Mouse (Mus musculus) kidney, adult 11 months (tissue): ENCODE results near the gene Mfsd4b4.
"Not testable (repeated sequence)": the region's sequence is repeated elsewhere in the genome, so short reads cannot be mapped to it uniquely, and the experiment has no call there.

Source experiments
- DNase-seq: peaks from one replicate; pipeline ENCODE4 v3.0.0; 2022

The Mfsd4b4 gene

DNA sequence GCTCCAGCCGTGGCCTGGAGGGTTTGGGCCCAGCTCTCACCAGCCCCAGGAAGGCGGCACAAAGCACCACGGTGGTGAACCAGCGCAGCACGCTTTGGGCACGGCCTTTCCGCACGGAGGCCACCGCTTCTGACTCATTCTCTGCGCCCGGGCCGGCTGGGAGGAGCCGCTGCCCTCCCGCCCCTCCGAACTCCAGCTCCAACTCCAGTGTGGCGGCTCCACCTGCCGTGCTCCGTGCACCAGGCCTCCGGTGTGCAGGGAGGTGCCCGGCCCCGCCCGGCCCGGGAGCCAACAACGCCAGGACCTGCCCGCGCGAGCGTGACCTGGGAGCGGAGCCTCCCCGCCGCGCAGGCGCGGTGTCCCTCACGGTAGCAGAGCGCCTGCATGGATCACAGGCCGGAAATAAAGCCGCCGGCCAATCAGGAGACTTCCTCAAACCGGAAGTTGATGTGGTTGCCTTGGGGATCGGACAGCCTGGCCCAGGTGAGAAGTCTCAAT, at the start of gene Mfsd4b4:
TSS of gene Mfsd4b4 (minus strand) at position 365 of the 498 bp plus-strand sequence.
- peak; percentile 94 for DNase-seq

DNA sequence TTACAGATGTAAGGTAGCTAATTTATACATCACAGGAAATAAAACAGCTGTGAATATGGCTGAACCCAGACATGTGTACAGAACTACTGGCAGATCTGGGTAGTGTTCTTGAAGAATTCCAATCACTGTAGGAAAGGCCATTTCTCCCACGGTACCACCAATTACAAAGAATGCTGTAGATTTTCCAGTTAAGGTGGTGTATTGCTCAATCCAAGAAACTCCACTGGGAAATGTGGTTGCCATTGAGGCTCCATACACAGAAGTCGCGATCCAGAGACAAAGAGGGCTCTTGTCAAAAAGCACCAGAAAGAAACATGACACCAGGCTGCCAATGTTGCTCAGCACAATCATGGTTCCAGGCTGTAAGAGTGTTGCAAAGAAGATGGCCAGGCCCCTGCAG, 48.2 kb upstream of the Mfsd4b4 start:
- DNase-seq: not testable (repeated sequence)

DNA sequence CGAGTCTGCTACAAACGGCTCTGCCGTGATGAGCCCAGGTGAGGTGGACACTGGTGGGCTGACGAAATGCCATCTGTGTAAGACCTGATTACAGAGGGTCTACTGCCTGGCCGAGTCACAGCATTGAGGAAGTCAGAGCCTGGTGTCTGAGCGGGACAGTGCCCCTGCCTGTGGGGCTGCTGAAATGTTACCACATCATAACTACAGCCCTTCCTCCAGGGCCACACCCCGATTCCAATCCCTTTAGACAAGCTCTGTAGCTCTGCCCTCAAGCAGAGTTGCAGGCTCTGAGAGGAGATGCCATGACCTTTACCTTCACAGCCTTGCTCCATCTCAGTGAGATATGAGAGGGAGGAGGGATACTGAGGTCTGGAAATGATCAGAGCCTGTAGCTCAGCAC, 37.5 kb upstream of the Mfsd4b4 start:
- no peak for DNase-seq

DNA sequence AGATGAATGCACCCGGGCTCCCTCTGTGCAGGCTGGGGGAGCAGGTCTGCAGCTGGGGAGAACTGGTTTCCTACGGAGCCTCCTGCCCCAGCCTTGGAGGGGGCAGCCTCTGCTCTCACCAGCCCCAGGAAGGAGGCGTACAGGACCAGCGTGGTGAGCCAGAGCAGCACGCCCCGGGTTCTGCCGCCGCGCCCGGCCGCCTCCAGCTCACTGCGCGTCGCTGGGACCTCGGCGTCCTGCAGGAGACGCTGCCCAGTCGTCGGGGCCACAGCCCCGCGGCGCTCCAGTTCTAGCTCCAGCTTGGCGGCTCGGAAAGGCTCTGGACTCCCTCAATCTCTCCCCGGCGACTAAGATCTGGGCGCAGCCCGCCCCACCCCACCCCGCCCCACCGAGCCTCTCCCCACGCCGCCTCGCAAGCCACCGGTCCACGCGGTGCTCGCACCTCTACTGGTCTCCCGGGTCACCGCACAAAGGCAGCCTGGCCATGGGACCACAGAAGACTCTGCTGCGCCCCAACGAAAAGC, 27.6 kb upstream of the Mfsd4b4 start, which contains the start of gene Mfsd4b2:
TSS of gene Mfsd4b2 (minus strand) at position 308 of the 524 bp plus-strand sequence.
- DNase-seq: no peak

DNA sequence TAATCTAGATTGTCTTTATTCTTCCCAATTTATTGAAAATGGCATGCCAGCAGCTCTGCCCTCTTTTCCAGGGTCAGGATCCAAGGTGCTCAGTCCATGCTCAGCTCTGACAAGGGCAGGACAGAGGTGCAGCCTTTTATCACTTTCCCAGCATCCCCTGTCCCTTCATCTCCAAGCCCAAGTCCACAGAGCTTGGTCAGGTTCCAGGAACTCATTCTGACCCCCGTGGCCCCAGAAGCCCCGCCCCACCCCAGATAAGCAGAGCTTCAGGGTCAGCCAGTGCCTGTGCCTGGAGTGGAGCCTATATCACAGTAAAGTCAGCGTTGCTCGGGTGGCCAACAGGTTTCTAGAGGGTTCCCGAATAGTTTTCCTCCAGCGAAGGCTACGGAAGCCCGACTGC, 25.5 kb upstream of the Mfsd4b4 start:
- DNase-seq: not testable (repeated sequence)

DNA sequence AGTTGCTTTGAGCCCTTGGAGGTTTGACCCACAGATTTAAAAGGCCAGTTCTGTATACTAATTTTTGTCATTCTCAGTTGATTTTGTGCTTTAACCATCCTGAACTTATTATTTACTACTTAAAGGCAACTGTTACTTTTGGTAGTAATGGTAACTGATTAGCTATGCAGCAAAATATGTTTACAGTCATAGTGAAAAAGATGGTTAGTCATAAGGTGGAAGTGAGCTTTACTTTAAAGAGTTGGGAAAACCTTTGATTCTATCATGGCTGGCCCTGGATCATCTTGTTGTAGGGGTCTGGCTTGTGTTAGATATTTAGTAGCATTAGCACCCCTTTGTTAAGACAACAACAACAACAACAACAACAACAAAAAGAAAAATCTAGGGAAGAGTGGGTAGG, 13.6 kb upstream of the Mfsd4b4 start:
- DNase-seq: no peak

DNA sequence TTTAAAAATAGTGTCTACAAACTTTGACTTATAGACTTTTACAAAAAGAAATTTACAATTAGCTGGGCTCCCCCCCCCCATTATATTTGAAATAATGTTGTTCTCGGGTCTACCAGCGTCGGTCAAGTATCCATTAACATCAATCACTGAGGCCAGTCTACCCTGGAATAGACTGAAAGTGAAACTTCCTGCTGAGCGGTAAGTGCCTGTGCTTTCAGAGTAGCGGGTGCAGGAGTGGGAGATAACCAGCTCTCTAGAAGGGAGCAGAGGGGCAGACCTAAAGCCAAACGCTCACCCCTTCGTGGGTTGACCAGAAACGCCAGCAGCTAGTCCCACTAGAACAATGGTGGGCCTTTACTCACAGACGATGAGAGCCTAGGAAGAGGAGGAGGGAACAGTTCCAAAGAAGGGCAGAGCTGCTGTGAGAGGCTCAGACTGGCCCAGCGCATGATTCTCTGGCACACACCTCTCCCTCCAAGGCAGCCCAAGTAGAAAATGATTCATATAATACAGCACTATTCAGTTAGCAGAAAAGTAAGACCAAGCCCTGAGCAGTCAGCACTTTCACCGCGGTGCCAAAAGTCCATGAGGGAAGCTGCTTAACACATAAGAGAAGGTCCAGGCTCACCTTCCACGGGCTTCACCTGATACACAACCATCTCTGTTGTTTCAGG, 9.9 kb upstream of the Mfsd4b4 start:
- DNase-seq: no peak

DNA sequence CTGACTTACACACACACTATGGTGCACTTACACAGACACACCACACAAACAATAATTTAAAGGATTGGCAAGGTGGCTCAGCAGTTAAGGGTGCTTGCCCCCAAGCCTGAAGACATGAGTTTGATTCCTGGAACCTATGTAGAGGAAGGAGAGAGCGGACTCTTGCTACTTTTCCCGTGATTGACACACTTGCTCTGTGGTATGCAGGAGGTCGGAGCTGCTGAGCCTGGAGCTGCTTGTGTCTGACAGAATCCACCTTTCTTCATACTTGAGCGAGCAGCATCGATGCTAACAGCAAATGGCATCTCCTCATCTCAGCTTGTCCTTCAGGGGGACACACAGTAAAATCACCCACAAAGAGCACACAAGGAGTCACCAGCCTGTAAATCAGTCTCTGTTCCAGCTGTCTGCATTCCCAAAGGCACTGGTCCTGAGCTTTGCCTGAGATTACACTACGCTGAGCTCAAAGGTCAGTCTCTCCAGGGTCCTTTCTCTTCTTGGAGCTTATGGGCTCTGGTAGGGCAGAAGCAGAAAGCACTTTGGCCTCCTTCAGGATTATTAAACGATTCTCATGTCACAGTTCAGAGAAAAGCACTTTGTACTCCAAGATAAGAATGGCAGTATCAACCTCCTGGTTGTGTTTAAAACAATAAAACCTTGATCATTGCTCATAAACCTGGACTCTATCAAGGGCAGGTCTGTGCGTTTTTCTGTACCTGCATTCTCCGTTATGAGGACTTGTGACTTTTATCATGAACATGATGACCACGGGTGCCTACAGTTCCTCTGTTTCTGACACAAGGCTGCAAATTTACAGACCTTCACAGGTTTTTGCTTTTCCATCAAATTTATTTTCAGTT, 8.0 kb upstream of the Mfsd4b4 start:
- DNase-seq: peak; percentile 70

DNA sequence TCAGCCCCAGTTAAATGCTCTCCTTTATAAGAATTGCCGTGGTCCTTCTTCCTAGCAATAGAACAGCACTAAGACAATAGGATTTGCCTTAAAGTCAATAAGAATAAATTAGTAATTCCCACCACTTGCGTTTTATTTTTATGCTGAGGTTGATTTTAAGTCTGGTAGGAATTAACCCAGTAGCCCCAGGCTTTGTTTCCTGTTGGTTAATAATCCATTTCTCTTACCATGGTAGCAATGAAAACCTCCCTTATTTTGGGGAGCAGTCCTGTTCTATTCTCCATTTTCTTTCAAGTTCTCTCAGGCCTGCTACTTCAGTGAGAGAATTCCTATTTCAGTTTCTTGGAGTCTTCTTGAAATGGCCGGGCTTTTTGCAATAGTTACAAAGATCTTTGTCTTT, 5.2 kb upstream of the Mfsd4b4 start:
- no peak for DNase-seq

DNA sequence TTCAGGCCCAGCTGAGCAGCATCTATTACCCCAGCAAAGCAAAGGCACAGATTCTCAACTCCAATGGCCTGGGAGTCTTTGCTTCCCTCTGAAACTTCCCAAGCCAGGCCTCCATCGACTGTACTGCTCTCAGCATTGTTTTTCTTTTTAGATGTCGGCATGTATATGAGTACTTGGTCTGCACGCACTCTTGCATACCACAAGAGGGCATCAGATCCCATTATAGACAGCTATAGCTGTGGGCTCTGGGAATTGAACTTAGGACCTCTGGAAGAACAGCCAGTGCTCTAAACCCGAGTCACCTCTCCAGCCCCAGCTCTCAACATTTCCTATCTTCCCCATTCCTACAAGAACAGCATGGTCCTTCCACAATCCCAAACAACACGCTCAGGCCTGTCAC, 2.5 kb downstream of the Mfsd4b4 start:
- no peak for DNase-seq

DNA sequence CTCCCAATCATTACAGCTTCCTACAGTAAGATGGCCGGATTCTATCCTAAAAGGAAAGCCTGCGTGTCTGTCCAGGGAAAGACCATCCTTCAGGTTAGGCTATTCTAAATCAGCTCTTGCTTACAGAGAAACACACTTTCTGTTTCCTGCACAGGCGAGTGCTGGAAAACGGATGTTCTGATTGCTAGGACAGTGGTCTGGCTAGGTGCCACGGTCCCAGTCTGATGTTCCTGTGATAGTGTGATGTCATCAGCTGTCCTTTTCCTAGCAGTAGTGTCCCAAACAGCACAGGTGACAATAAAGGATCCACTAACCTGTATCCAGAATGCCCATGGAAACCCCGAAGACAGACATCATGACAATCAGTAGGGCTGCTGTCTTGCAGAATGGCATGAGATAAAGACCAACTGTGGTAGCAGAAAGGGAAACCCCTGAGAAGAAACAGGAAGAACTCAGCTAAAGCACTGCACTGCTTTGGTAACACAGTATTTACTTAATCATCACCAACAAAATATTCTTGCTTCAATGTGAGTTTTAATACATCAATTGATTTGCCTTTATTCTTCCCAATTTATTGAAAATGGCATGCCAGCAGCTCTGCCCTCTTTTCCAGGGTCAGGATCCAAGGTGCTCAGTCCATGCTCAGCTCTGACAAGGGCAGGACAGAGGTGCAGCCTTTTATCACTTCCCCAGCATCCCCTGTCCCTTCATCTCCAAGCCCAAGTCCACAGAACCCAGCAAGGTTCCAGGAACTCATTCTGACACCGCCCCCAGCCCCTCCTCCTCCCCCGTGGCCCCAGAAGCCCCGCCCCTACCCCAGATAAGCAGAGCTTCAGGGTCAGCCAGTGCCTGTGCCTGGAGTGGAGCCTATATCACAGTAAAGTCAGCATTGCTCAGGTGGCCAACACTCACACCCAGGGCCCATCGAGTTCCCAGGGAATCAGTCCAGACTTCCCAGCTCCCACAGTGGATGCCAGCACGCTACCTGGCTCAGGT, 5.0 kb downstream of the Mfsd4b4 start:
- no peak for DNase-seq

DNA sequence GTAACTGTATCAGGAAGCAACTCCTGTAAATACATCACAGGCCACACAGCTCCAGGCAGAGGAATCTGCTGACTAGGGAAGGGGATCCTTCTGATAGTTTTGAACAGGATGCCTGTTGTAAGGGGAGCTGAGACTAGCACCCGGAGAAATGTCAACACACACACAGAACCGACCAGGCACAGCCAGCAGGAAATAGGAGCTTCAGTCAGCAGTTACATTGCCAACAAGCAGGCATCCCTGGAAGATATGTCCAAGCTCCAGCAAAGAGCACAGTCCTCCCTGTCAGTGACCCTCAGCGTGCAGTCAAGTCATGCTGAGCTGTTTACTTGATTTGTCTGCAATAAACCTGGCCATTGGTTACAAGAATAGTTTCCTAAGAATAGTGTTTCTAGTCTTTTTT, 10.4 kb downstream of the Mfsd4b4 start:
- no peak for DNase-seq

DNA sequence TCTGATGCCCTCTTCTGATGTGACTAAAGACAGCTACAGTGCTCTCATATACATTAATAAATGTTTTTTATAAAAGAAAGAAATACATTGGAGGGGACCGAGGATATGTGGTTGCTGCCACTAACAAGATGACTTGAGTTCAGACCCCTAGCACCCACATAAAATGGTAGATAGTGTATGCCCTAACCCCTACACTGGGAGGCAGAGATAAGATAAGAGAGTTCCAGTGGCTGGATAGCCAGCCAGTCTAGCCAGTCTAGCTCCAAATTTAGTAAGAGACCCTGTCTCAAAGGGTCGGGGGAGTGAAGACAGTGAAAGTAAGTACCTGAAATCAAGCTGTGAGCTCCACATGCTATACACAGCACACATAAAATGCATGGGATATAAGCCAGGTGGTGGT, 33.5 kb downstream of the Mfsd4b4 start:
- no peak for DNase-seq

DNA sequence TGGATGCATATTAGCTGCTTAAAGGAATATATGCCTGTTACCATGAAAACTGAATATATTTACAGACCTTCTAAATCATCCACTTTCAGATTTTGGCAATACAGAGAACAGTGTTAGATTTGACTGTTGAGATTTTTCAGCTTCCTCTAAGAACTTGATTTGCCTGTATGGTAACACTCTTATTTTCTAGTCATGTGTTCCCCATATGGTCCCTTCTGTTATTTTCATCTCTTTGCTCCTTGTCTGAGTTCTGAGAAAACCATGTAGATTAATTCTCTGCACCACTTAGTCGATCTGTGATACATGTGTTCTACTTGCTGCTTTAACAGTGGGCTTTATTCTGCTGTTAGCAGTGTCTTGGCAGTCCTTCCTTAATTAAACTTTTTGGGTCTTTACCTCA, 56.4 kb downstream of the Mfsd4b4 start:
- DNase-seq: no peak
